Comparison of ENCODE assay signal across 27 mouse cellular contexts in genomic region chr2:150740145-150740841, GRCm38 (mm10). TPM values are rescaled to one million over a fixed set of nuclear protein-coding genes. Genes with fewer than 3 reads are reported as not detected.
DNase-seq lines count a peak whose midpoint lies in the region; ATAC-seq lines count a peak whose summit lies in the region.
"Had no signal": no experiment of that assay in that cellular context is flagged by ENCODE, and none has a peak within 500 bp of the region (broad histone marks: within the 10 kb centered on the region; RNA-seq: fewer than 3 reads in every experiment).

No protein-coding gene starts in this region.

- H3K4me1 ChIP-seq in heart, embryonic 12.5 days (replicated peaks): no peaks in the 10 kb centered on the region
- H3K4me1 ChIP-seq in kidney, embryonic 15.5 days: no peaks in the 10 kb centered on the region
- H3K4me1 ChIP-seq in lung, embryonic 16.5 days (replicated peaks; ENCODE audit: control insufficient read depth, insufficient read depth, low read length): no peaks in the 10 kb centered on the region
- H3K4me1 ChIP-seq: embryonic facial prominence, embryonic 13.5 days; heart, embryonic 10.5 days had no signal

- H3K27me3 ChIP-seq in heart, embryonic 12.5 days (replicated peaks): 0 out of 2 replicates have a peak, but pooled peaks cover 3% of the 10 kb centered on the region
- peaks cover 2% of the 10 kb centered on the region for H3K27me3 ChIP-seq in kidney, embryonic 15.5 days
- H3K27me3 ChIP-seq in lung, embryonic 16.5 days (ENCODE audit: control insufficient read depth, insufficient read depth, low read depth, low read length): no peaks in the 10 kb centered on the region
- H3K27me3 ChIP-seq: embryonic facial prominence, embryonic 13.5 days; forebrain, embryonic 15.5 days had no signal

- H3K9me3 ChIP-seq in heart, embryonic 12.5 days (replicated peaks): 0 out of 2 replicates have a peak, but pooled peaks cover 2% of the 10 kb centered on the region
- no peaks in the 10 kb centered on the region for H3K9me3 ChIP-seq in kidney, embryonic 15.5 days (replicated peaks)
- no peaks in the 10 kb centered on the region for H3K9me3 ChIP-seq in lung, embryonic 16.5 days (ENCODE audit: control insufficient read depth, low read length)
- H3K9me3 ChIP-seq: embryonic facial prominence, embryonic 10.5 days; embryonic facial prominence, embryonic 13.5 days; forebrain, embryonic 12.5 days; forebrain, embryonic 15.5 days; hindbrain, embryonic 12.5 days had no signal

- no peaks in the 10 kb centered on the region for H3K36me3 ChIP-seq in heart, embryonic 12.5 days
- H3K36me3 ChIP-seq in kidney, embryonic 15.5 days: no peaks in the 10 kb centered on the region
- no peaks in the 10 kb centered on the region for H3K36me3 ChIP-seq in lung, embryonic 16.5 days (ENCODE audit: control insufficient read depth, insufficient read depth, low read length)
- H3K36me3 ChIP-seq: embryonic facial prominence, embryonic 10.5 days; embryonic facial prominence, embryonic 13.5 days; forebrain, embryonic 12.5 days; forebrain, embryonic 15.5 days; heart, embryonic 10.5 days; hindbrain, embryonic 12.5 days had no signal

- H3K4me2 ChIP-seq in heart, embryonic 12.5 days: no peak overlapping the region
- H3K4me2 ChIP-seq in kidney, embryonic 15.5 days: no peak overlapping the region
- no peak overlapping the region for H3K4me2 ChIP-seq in lung, embryonic 16.5 days (ENCODE audit: low read depth, low read length)
- H3K4me2 ChIP-seq: embryonic facial prominence, embryonic 13.5 days; forebrain, embryonic 12.5 days; forebrain, embryonic 15.5 days; hindbrain, embryonic 12.5 days had no signal

- no peak overlapping the region for H3K4me3 ChIP-seq in heart, embryonic 12.5 days
- no peak overlapping the region for H3K4me3 ChIP-seq in kidney, embryonic 15.5 days (replicated peaks)
- no peak overlapping the region for H3K4me3 ChIP-seq in lung, embryonic 16.5 days (ENCODE audit: low read length)
- H3K4me3 ChIP-seq: embryonic facial prominence, embryonic 10.5 days; embryonic facial prominence, embryonic 13.5 days; erythroblast, embryonic 14.5 days; forebrain, embryonic 12.5 days; forebrain, embryonic 15.5 days; heart, adult 2 months; heart, embryonic 10.5 days; hindbrain, embryonic 12.5 days had no signal

- no peak for ATAC-seq in heart, embryonic 12.5 days (ENCODE audit: insufficient number of reproducible peaks, low FRiP score)
- peak; percentile 74 for ATAC-seq in kidney, embryonic 15.5 days (replicated peaks; ENCODE audit: low FRiP score)
- ATAC-seq in lung, embryonic 16.5 days (ENCODE audit: low read depth): peak; percentile 57
- ATAC-seq: activated CD4-positive, CD25-positive, alpha-beta regulatory T cell, adult 4 months; forebrain, embryonic 15.5 days; hindbrain, postnatal 0 days had no signal

- peak; percentile 46 for DNase-seq in heart, adult 11 months
- DNase-seq in kidney, adult 11 months: no peak
- no peak for DNase-seq in lung, postnatal 25 days (ENCODE audit: low spot score)
- DNase-seq: adrenal gland, adult 8-10 months; adrenal gland, postnatal 25 days; cerebellum, adult 11-12 months; cerebellum, adult 8-10 months; cerebellum, postnatal 10 days; cerebellum, postnatal 36 days; embryo, embryonic 11 days; gastrocnemius, postnatal 25 days; heart, adult 2 months had no signal

- WGBS in heart, embryonic 12.5 days: 67% methylated on average over 10 of the region's 10 CpGs
- WGBS in kidney, embryonic 15.5 days: 18% methylated on average over 10 of the region's 10 CpGs
- WGBS in lung, embryonic 16.5 days: 49% methylated on average over 10 of the region's 10 CpGs

- no peak overlapping the region for H3K27ac ChIP-seq in heart, embryonic 12.5 days (ENCODE audit: poor library complexity, severe bottlenecking)
- H3K27ac ChIP-seq in kidney, embryonic 15.5 days: no peak overlapping the region
- no peak overlapping the region for H3K27ac ChIP-seq in lung, embryonic 16.5 days (ENCODE audit: low read length)
- H3K27ac ChIP-seq: embryonic facial prominence, embryonic 10.5 days; embryonic facial prominence, embryonic 13.5 days; forebrain, embryonic 12.5 days; forebrain, embryonic 15.5 days; heart, adult 2 months; heart, embryonic 10.5 days; hindbrain, embryonic 12.5 days; hindbrain, postnatal 0 days had no signal

- no peak overlapping the region for H3K9ac ChIP-seq in heart, embryonic 12.5 days
- H3K9ac ChIP-seq in kidney, embryonic 15.5 days: no peak overlapping the region
- H3K9ac ChIP-seq in lung, embryonic 16.5 days (ENCODE audit: low read length): no peak overlapping the region
- H3K9ac ChIP-seq: embryonic facial prominence, embryonic 13.5 days; forebrain, embryonic 12.5 days; forebrain, embryonic 15.5 days; hindbrain, embryonic 12.5 days had no signal

RNA-seq across cellular contexts. Expression of gene Entpd6, which starts 8.5 kb away (rescaled TPM):
- 21.1 and 21.2 TPM in 2 replicates for polyA plus RNA-seq in heart, embryonic 12.5 days (2016; fragmentation: Nextera tagmentation; extraction: Ambion mirVana)
- polyA plus RNA-seq in kidney, embryonic 15.5 days (2015; fragmentation: Nextera tagmentation; extraction: Ambion mirVana): 27.8 and 31.7 TPM in 2 replicates
- polyA plus RNA-seq in lung, embryonic 16.5 days (2015; fragmentation: Nextera tagmentation; extraction: Ambion mirVana): 29.8 and 29.9 TPM in 2 replicates

RNA-seq across cellular contexts. Expression of gene Pygb, which starts 46.2 kb away (rescaled TPM):
- polyA plus RNA-seq in heart, embryonic 12.5 days (2016; fragmentation: Nextera tagmentation; extraction: Ambion mirVana): 212 and 213 TPM in 2 replicates
- 77.3 and 88.3 TPM in 2 replicates for polyA plus RNA-seq in kidney, embryonic 15.5 days (2015; fragmentation: Nextera tagmentation; extraction: Ambion mirVana)
- 92.4 and 94.3 TPM in 2 replicates for polyA plus RNA-seq in lung, embryonic 16.5 days (2015; fragmentation: Nextera tagmentation; extraction: Ambion mirVana)

RNA-seq across cellular contexts. Expression of gene Vsx1, which starts 51.1 kb away (rescaled TPM):
- not detected in 2 replicates for polyA plus RNA-seq in heart, embryonic 12.5 days (2016; fragmentation: Nextera tagmentation; extraction: Ambion mirVana)
- not detected in 2 replicates for polyA plus RNA-seq in kidney, embryonic 15.5 days (2015; fragmentation: Nextera tagmentation; extraction: Ambion mirVana)
- not detected in 2 replicates for polyA plus RNA-seq in lung, embryonic 16.5 days (2015; fragmentation: Nextera tagmentation; extraction: Ambion mirVana)
- polyA plus RNA-seq: activated CD4-positive, CD25-positive, alpha-beta regulatory T cell, adult 4 months; embryonic facial prominence, embryonic 13.5 days; erythroblast, embryonic 14.5 days; forebrain, embryonic 15.5 days; gonadal fat pad, adult 2 months; heart, adult 2 months; heart, embryonic 10.5 days; heart, embryonic 14.5 days; heart, postnatal 0 days had no signal
